Mouse (Mus musculus) 3T3-L1 (cell line): ENCODE data around the gene Pex6.

Source experiments
- DNase-seq: peaks from one replicate; pipeline ENCODE4 v3.0.0-alpha.2; 2015; ENCODE audit warnings: low read depth, low spot score

The Pex6 gene

GRCm38 (mm10) chr17:46710959-46711597, at the start of gene Pex6:
Gene Pex6 (plus strand): TSS chr17:46711463.
- DNase-seq, result peak; percentile 96

DNA sequence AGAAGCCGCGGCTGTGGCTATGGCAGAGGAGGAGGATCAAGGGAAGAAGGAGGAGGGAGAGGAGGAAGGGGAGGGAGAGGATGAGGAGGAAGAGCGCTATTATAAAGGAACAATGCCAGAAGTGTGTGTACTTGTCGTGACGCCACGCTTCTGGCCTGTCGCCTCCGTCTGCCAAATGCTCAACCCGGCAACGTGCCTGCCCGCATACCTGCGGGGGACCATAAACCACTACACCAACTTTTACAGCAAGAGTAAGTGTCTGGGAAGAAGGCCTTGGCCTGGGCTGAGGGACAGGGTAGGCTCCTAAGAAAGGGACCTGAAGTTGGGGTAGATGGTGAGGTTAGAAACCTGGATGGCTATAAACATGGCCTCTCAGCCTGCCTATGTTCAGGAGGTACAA, 49.3 kb upstream of the Pex6 start:
- DNase-seq, result no peak

DNA sequence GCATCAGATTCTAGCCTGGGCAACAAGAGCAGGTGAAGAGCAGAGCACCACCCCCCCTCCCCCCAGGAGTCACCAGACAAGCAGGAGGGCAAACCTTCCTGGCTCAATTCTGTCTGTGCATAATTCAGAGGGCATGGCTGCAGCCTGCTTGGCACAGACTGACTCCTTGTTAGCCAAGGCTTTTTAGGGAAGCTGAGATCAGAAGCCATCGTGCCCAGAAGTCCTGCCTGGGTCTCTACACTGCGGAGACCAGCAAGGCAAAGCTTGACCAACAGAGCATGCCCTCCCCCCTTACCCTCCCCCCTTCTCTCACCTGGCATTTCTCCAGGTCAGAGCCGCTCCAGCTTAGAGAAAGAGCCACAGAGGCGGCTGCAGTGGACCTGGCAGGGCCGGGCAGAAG, 48.5 kb upstream of the Pex6 start:
- DNase-seq, result no peak

- no peak for DNase-seq
These were observed 43.6 kb upstream of the Pex6 start for GRCm38 (mm10) chr17:46667712-46668111.

- no peak for DNase-seq
These were observed 41.4 kb upstream of the Pex6 start for GRCm38 (mm10) chr17:46669911-46670310.

- peak; percentile 98 for DNase-seq
These were observed 37.3 kb upstream of the Pex6 start, which contains the start of gene Rrp36 for GRCm38 (mm10) chr17:46673850-46674529. Gene Rrp36 (minus strand): TSS chr17:46674352.

- no peak for DNase-seq
These were observed 36.6 kb upstream of the Pex6 start for GRCm38 (mm10) chr17:46674530-46675283.

DNA sequence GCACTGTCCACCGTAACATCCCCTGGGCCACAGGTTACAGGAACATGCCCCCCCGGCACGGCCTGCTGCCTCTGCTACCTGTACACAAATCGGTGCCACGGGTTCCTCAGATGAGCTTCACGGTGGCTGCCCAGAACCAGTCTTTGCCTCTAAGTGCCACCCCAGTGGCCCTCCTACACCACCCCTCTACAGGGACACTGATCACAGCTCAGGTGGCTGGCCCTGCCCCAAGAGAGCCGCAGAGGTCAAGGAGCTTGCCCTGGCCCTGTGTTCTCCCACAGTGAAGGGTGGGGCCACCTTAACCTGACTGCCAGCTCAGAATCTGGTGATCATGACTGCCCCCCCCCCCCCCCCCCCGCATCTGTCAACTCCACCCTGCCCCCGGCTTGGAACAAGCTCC, 32.8 kb upstream of the Pex6 start, which contains the start of gene Mea1:
Mea1 (plus strand) TSS at position 378 of the 400 bp plus-strand sequence.
- no peak for DNase-seq

DNA sequence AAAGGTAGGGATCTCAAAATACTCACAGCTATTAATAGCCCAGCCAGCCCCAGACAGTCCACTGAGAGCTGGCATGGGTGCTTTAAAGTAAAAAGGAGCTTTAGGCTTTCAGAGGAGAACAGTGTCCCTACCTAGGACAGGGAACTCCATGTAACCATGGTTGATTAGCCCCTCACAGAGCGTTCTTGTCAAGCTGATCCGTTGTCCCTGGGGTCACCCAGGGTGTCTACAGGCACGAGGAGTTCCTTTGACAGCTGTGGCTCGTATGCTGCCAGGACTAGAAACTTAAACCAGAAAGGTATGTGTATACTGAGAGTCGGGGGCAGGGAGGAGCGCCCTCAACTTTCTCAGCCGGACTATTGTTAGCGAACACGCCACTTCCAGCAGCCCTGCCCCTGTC, 32.4 kb upstream of the Pex6 start:
- no peak for DNase-seq

GRCm38 (mm10) chr17:46679843-46680759, 31.2 kb upstream of the Pex6 start:
- DNase-seq, result peak; percentile 66

DNA sequence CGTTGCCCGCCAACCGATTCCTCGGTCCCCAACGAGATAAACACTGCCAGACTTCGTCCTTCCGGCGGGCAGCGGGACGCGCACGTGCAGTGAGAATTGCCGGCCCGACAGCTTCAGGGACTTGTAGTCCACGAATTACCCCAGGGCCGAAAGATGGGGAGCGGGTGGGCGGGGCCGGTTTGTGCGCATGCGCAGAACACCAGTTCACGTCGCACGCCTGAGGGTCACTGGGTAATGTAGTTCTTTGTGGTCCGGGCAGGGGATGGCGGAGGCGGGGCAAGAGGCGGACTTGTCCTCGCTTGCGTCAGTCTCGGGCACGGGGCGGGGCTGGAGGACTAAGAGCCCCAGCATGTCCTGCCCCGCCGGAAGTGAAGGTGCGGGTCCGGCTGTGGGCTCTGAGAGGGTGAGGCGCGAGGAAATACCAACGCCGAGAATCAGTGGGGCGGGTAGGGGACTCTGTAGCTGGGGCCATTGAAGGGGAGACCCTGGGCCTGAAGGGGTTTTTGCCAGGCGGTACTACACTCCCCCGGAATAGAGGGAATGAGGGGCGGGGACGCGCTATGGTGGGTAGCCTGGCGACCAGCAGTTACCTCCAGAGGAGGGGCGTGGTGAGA, 30.4 kb upstream of the Pex6 start, which contains the start of gene Klhdc3:
Klhdc3 (minus strand) TSS at position 155 of the 614 bp plus-strand sequence.
- peak; percentile 99 for DNase-seq

- peak; percentile 23 for DNase-seq
These were observed 29.7 kb upstream of the Pex6 start for GRCm38 (mm10) chr17:46681466-46682118.

DNA sequence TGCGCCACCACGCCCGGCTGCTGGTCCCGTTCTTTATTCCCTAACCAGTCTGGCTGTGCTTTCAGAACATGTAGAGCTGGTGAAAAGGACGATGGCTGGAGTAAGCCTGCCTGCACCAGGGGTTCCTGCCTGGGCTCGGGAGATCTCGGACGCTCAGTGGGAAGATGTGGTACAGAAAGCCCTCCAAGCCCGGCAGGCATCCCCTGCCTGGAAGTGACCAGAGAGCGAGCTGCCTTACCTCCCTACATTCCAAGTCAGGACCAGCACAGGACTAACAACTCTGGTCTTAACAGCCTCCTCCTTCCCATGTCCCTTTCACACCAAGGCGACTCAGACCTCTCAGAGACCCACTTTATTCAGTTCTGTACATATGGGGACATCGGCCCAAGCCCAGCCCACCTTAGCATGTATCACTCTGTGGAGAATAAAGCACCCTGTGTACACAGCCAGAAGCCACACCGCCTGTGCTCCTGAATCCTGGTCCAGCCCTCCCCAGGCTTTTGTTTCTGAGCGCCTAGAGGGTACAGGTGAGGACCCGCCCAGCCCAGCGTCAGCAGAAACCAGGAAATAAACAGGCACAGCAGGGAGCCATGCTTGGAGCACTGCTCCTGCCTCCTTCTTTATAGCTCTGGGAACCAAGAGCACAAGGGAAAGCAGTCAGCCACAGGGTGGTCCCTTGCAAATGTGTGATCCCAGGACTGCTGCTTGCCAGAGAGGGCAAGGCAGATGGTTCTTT, 28.4 kb upstream of the Pex6 start:
- DNase-seq, result no peak

DNA sequence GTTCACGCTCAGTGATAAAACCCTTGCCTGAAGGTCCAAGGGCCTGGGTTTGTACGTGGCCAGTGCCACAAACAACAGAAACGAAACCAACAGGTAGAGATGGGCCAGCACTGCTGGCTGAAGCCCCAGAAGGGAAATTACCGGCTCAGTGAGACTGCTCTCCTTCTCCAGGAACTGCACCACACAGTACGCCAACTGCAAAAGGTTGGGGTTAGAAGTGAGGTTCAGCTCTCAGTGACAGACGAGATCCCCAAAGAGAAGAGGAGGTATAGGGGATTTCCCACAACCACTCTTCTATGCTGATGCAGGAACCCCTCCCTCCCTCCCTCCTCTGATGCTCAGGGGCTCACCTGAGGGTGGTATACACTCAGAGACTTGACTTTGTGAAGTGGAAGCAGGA, 25.4 kb upstream of the Pex6 start:
- no peak for DNase-seq

DNA sequence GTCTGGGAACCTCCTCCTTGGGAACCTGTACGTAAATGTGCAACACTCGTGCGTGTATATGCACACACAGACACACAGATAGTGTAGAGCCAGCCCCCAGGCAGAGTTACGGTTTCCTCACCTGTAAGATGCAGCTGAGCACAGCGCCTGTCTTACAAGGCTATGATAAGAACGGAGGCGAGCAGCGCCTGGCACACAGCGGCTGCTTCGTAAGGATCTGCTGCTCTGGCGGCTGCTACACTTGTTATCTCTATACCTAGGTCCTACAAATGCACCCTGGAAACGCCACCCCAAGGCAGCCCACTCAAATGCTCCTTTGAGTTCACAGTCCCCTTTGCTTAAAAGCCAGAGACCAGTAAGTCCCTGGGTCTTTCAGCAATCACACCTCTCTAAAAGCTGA, 20.6 kb upstream of the Pex6 start:
- no peak for DNase-seq

DNA sequence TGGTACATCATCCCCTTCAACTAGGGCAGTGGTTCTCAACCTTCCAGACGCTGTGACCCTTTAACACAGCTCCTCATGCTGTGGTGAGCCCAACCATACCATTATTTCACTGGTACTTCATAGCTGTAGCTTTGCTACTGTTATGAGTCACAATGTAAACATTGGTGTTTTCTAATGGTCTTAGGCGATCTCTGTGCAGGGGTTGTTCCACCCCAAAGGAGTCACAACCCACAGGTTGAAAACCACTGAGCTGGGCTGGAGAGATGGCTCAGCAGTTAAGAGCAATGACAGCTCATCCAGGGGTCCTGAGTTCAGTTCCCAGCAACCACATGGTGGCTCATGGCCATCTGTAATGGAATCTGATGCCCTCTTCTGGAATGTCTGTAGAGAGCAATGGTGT, 19.9 kb upstream of the Pex6 start:
- DNase-seq, result peak; percentile 75

DNA sequence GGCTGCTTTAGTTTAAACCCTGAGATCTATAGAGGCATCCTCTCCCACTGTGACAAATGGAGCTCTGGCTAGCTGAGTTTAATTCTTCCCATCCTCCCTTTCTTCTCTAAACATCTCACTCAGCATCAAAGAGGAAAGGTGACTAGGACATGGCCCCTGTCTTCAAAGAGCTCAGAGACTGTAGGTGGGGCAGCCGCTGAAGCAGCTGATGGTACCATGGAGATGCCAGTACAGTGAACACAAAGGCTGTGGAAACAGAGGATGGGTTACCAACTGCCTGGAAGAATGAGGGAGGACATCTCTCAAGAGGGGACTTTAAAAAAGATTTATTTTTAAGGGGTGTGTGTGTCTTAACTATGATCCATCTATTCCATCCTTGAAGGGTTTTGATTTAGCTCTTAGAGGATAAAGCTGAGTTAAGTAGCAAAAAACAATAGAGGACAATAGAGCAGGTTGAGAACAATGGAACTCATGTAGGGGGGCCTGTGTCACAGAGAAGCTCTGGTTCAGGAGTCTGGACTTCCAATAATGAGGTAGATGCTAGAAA, 16.7 kb upstream of the Pex6 start:
- DNase-seq, result no peak

DNA sequence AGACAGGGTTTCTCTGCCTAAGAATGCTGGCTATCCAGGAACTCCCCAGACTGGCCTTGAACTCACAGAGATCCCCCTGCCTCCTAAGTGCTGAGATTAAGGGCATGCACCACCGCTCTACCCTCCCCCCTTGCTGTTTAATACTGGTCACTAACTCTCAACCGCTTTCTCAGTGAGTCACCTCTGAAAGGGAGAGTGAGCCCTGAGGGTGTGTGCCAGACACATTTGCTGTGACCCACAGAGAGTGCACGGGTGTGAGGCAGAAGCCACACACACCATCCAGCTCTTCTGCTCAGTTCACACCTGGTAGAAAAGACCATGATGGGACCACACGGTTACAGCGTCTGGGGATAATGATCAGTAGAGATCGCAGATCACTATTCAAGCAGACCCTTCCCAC, 12.7 kb upstream of the Pex6 start:
- peak; percentile 80 for DNase-seq

- no peak for DNase-seq
These were observed 12.0 kb upstream of the Pex6 start for GRCm38 (mm10) chr17:46699245-46699644.
